Mouse (Mus musculus) c-Kit-negative CD71-positive TER-119-positive erythroid progenitor cells, embryonic 14.5 days (primary cell): ENCODE measurements around the gene Rbm44.

Experiments used
- DNase-seq: peaks from one replicate; pipeline ENCODE4 v3.0.0-alpha.2; 2013; ENCODE audit warnings: low read depth, low spot score

Rbm44 gene

GRCm38 (mm10) chr1:91144813-91145212 lies at the start of gene Rbm44:
Gene Rbm44 (plus strand): TSS chr1:91145089.
- no peak for DNase-seq

- no peak for DNase-seq
Measured at GRCm38 (mm10) chr1:91095258-91095657, 49.6 kb upstream of the Rbm44 start.

- DNase-seq: no peak
Measured at GRCm38 (mm10) chr1:91095853-91096252, 49.0 kb upstream of the Rbm44 start.

- no peak for DNase-seq
Measured at GRCm38 (mm10) chr1:91096490-91096889, 48.4 kb upstream of the Rbm44 start.

- DNase-seq: no peak
Measured at GRCm38 (mm10) chr1:91097283-91097834, 47.5 kb upstream of the Rbm44 start.

- no peak for DNase-seq
Measured at GRCm38 (mm10) chr1:91098887-91099286, 46.0 kb upstream of the Rbm44 start.

- no peak for DNase-seq
Measured at GRCm38 (mm10) chr1:91101709-91102440, 43.0 kb upstream of the Rbm44 start.

- no peak for DNase-seq
Measured at GRCm38 (mm10) chr1:91103366-91103983, 41.4 kb upstream of the Rbm44 start.

GRCm38 (mm10) chr1:91107548-91107947 lies 37.3 kb upstream of the Rbm44 start:
- no peak for DNase-seq

- no peak for DNase-seq
Measured at GRCm38 (mm10) chr1:91109302-91109701, 35.6 kb upstream of the Rbm44 start.

GRCm38 (mm10) chr1:91112171-91112570 lies 32.7 kb upstream of the Rbm44 start:
- no peak for DNase-seq

GRCm38 (mm10) chr1:91112606-91113005 lies 32.3 kb upstream of the Rbm44 start:
- DNase-seq: no peak

- DNase-seq: no peak
Measured at GRCm38 (mm10) chr1:91122121-91122520, 22.8 kb upstream of the Rbm44 start.

- DNase-seq: no peak
Measured at GRCm38 (mm10) chr1:91123004-91123403, 21.9 kb upstream of the Rbm44 start.

- no peak for DNase-seq
Measured at GRCm38 (mm10) chr1:91123466-91123865, 21.4 kb upstream of the Rbm44 start.

- no peak for DNase-seq
Measured at GRCm38 (mm10) chr1:91128849-91129248, 16.0 kb upstream of the Rbm44 start.

- DNase-seq: no peak
Measured at GRCm38 (mm10) chr1:91137036-91137435, 7.9 kb upstream of the Rbm44 start.

- DNase-seq: no peak
Measured at GRCm38 (mm10) chr1:91151509-91151908, 6.6 kb downstream of the Rbm44 start.

- no peak for DNase-seq
Measured at GRCm38 (mm10) chr1:91166798-91167197, 21.9 kb downstream of the Rbm44 start.

- DNase-seq: no peak
Measured at GRCm38 (mm10) chr1:91169157-91169556, 24.3 kb downstream of the Rbm44 start.

GRCm38 (mm10) chr1:91174796-91175195 lies 29.9 kb downstream of the Rbm44 start:
- DNase-seq: no peak

- no peak for DNase-seq
Measured at GRCm38 (mm10) chr1:91176026-91176425, 31.1 kb downstream of the Rbm44 start.

GRCm38 (mm10) chr1:91176871-91177270 lies 32.0 kb downstream of the Rbm44 start:
- no peak for DNase-seq
